Mouse (Mus musculus): ENCODE results near the gene Ripor3.

GRCm38 (mm10) chr2:168028376-168028775 lies 18.0 kb upstream of the Ripor3 start:
- TF ChIP-seq POLR2A (IDR thresholded peaks at IDR 0.05; ENCODE audit: low read depth, low read length) (no peak), CTCF (IDR thresholded peaks at IDR 0.05; ENCODE audit: extremely low read depth, insufficient read length, insufficient replicate concordance, low read depth, low read length) (no peak)
